Mouse (Mus musculus): ENCODE results near the gene Speer4c. TPM values are rescaled to one million over a fixed set of nuclear protein-coding genes. Genes with fewer than 3 reads are reported as not detected.
"Not testable (repeated sequence)": the region's sequence is repeated elsewhere in the genome, so short reads cannot be mapped to it uniquely, and the experiment has no call there.

Gene Speer4c
- polyA plus RNA-seq, 2 experiments: not detected

DNA sequence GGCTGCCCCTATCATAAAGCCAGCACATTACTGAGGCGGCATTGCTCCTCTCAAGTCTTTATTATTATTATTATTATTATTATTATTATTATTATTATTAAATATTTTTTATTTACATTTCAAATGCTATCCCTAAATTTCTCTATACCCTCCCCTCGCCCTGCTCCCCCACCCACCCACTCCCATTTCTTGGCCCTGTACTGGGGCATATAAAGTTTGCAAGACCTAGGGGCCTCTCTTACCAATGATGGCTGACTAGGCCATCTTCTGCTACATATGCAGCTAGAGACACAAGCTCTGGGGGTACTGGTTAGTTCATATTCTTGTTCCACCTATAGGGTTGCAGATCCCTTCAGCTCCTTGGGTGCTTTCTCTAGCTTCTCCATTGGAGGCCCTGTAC, 40.1 kb downstream of the Speer4c start:
- H3K27ac ChIP-seq; H3K36me3 ChIP-seq (replicated peaks; ENCODE audit: control insufficient read depth, insufficient read depth, low read depth); H3K27me3 ChIP-seq (ENCODE audit: control insufficient read depth, insufficient read depth, low read length); H3K4me1 ChIP-seq (replicated peaks; ENCODE audit: control insufficient read depth in 2 of 2, insufficient read depth in 2 of 2, low read length in 1 of 2); H3K9me3 ChIP-seq (ENCODE audit: control insufficient read depth, low read length); H3K4me3 ChIP-seq (ENCODE audit: insufficient read depth in 1 of 2, low read depth in 2 of 2, low read length in 2 of 2); H3K4me2 ChIP-seq (ENCODE audit: low read depth); H3K9ac ChIP-seq (replicated peaks); ATAC-seq (ENCODE audit: insufficient read depth); DNase-seq (ENCODE audit: low read depth in 3 of 3, low spot score in 3 of 3): not testable (repeated sequence)
- 42% methylated on average over 2 of the region's 2 CpGs for WGBS (ENCODE audit: insufficient replicate concordance)

DNA sequence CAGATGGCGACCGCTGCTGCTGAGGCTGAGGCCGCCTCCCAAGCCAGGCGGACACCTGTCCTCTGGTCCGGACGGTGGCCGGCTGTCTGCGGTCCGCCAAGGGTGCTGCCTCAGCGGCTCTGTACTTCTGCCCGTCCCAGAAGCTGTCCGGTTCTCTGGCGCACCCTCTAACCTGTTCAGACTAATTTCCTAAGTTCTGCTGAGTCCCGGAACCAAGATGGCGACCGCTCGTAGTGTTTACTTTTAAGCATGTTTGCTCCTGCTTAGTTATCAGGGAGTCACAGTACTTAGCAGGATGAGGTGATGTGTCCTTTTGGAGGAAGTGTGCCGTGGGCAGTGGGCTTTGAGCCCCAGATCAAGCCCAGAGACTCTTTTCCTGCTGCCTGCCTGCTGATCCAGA, 43.3 kb downstream of the Speer4c start:
- H3K4me1 ChIP-seq (replicated peaks; ENCODE audit: control insufficient read depth in 2 of 2, insufficient read depth in 2 of 2, low read length in 1 of 2); H3K9ac ChIP-seq (replicated peaks); H3K4me3 ChIP-seq (ENCODE audit: insufficient read depth in 1 of 2, low read depth in 2 of 2, low read length in 2 of 2); H3K27ac ChIP-seq; H3K9me3 ChIP-seq (ENCODE audit: control insufficient read depth, low read length); H3K27me3 ChIP-seq (ENCODE audit: control insufficient read depth, insufficient read depth, low read length); DNase-seq (ENCODE audit: low read depth in 3 of 3, low spot score in 3 of 3); H3K36me3 ChIP-seq (replicated peaks; ENCODE audit: control insufficient read depth, insufficient read depth, low read depth); H3K4me2 ChIP-seq (ENCODE audit: low read depth); ATAC-seq (ENCODE audit: insufficient read depth): not testable (repeated sequence)
- WGBS (ENCODE audit: insufficient replicate concordance): 71% methylated on average over 7 of the region's 18 CpGs

- WGBS (ENCODE audit: insufficient replicate concordance): 52% methylated on average over 6 of the region's 7 CpGs
- not testable (repeated sequence) for H3K27ac ChIP-seq; H3K9ac ChIP-seq (replicated peaks); H3K36me3 ChIP-seq (replicated peaks; ENCODE audit: control insufficient read depth, insufficient read depth, low read depth); ATAC-seq (ENCODE audit: insufficient read depth); H3K4me2 ChIP-seq (ENCODE audit: low read depth); H3K4me1 ChIP-seq (replicated peaks; ENCODE audit: control insufficient read depth in 2 of 2, insufficient read depth in 2 of 2, low read length in 1 of 2); H3K9me3 ChIP-seq (ENCODE audit: control insufficient read depth, low read length); DNase-seq (ENCODE audit: low read depth in 3 of 3, low spot score in 3 of 3); H3K27me3 ChIP-seq (ENCODE audit: control insufficient read depth, insufficient read depth, low read length); H3K4me3 ChIP-seq (ENCODE audit: insufficient read depth in 1 of 2, low read depth in 2 of 2, low read length in 2 of 2)
These were observed 50.2 kb downstream of the Speer4c start for GRCm38 (mm10) chr5:15663847-15664246.

Other genes with a start within 250 kb of the Speer4c start
- not detected in 2 replicates for gene Gm21149, start 237.7 kb downstream of the Speer4c start, polyA plus RNA-seq (2012; rRNA removed)
- not detected in 2 replicates for gene Gm21149, start 237.7 kb downstream of the Speer4c start, polyA plus RNA-seq (2014; fragmentation: Nextera tagmentation; extraction: Ambion mirVana)
- not detected in 2 replicates for gene Gm21190, start 185.0 kb downstream of the Speer4c start, polyA plus RNA-seq (2012; rRNA removed)
- not detected in 2 replicates for gene Gm21190, start 185.0 kb downstream of the Speer4c start, polyA plus RNA-seq (2014; fragmentation: Nextera tagmentation; extraction: Ambion mirVana)
- gene Gm21083, start 136.9 kb downstream of the Speer4c start, polyA plus RNA-seq (2012; rRNA removed): 0.03 TPM in 1 of 2 replicates, not detected in the other
- not detected in 2 replicates for gene Gm21083, start 136.9 kb downstream of the Speer4c start, polyA plus RNA-seq (2014; fragmentation: Nextera tagmentation; extraction: Ambion mirVana)
- not detected in 2 replicates for gene Speer4d, start 95.2 kb downstream of the Speer4c start, polyA plus RNA-seq (2012; rRNA removed)
- not detected in 2 replicates for gene Speer4d, start 95.2 kb downstream of the Speer4c start, polyA plus RNA-seq (2014; fragmentation: Nextera tagmentation; extraction: Ambion mirVana)
- gene 4930572O03Rik, start 57.2 kb downstream of the Speer4c start, polyA plus RNA-seq (2012; rRNA removed): not detected in 2 replicates
- gene 4930572O03Rik, start 57.2 kb downstream of the Speer4c start, polyA plus RNA-seq (2014; fragmentation: Nextera tagmentation; extraction: Ambion mirVana): not detected in 2 replicates
- gene Cacna2d1, start 220.4 kb upstream of the Speer4c start, polyA plus RNA-seq (2012; rRNA removed): 0.18 and 0.20 TPM in 2 replicates
- 0.16 and 0.22 TPM in 2 replicates for gene Cacna2d1, start 220.4 kb upstream of the Speer4c start, polyA plus RNA-seq (2014; fragmentation: Nextera tagmentation; extraction: Ambion mirVana)